Mouse (Mus musculus) mesoderm, embryonic 11.5 days (tissue): ENCODE results near the gene Ttc12.

Source experiments
- DNase-seq: peaks from one replicate; pipeline ENCODE4 v3.0.0-alpha.2; 2012; ENCODE audit warnings: low read depth, low spot score

Ttc12 gene

GRCm38 (mm10) chr9:49485892-49486311, at the start of gene Ttc12:
Ttc12 (minus strand) TSS chr9:49486225.
- peak; percentile 81 for DNase-seq

GRCm38 (mm10) chr9:49534958-49535357, 48.9 kb upstream of the Ttc12 start:
- DNase-seq, result no peak

- no peak for DNase-seq
Measured at GRCm38 (mm10) chr9:49533912-49534491, 48.0 kb upstream of the Ttc12 start.

- DNase-seq, result no peak
Measured at GRCm38 (mm10) chr9:49533455-49533854, 47.4 kb upstream of the Ttc12 start.

GRCm38 (mm10) chr9:49531833-49532232, 45.8 kb upstream of the Ttc12 start:
- no peak for DNase-seq

GRCm38 (mm10) chr9:49531257-49531656, 45.2 kb upstream of the Ttc12 start:
- no peak for DNase-seq

GRCm38 (mm10) chr9:49530739-49531138, 44.7 kb upstream of the Ttc12 start:
- no peak for DNase-seq

- DNase-seq, result no peak
Measured at GRCm38 (mm10) chr9:49529366-49529959, 43.4 kb upstream of the Ttc12 start.

GRCm38 (mm10) chr9:49528943-49529342, 42.9 kb upstream of the Ttc12 start:
- peak; percentile 71 for DNase-seq

- DNase-seq, result no peak
Measured at GRCm38 (mm10) chr9:49528026-49528425, 42.0 kb upstream of the Ttc12 start.

GRCm38 (mm10) chr9:49527340-49527739, 41.3 kb upstream of the Ttc12 start:
- no peak for DNase-seq

GRCm38 (mm10) chr9:49524721-49525120, 38.7 kb upstream of the Ttc12 start:
- no peak for DNase-seq

- DNase-seq, result no peak
Measured at GRCm38 (mm10) chr9:49523881-49524280, 37.9 kb upstream of the Ttc12 start.

GRCm38 (mm10) chr9:49514306-49514705, 28.3 kb upstream of the Ttc12 start:
- DNase-seq, result no peak

GRCm38 (mm10) chr9:49510666-49511065, 24.6 kb upstream of the Ttc12 start:
- no peak for DNase-seq

- no peak for DNase-seq
Measured at GRCm38 (mm10) chr9:49509628-49510027, 23.6 kb upstream of the Ttc12 start.

- DNase-seq, result no peak
Measured at GRCm38 (mm10) chr9:49509094-49509493, 23.1 kb upstream of the Ttc12 start.

GRCm38 (mm10) chr9:49507829-49508585, 22.0 kb upstream of the Ttc12 start:
- DNase-seq, result no peak

GRCm38 (mm10) chr9:49504658-49505057, 18.6 kb upstream of the Ttc12 start:
- DNase-seq, result no peak

GRCm38 (mm10) chr9:49502245-49502644, 16.2 kb upstream of the Ttc12 start:
- DNase-seq, result no peak

- DNase-seq, result no peak
Measured at GRCm38 (mm10) chr9:49499878-49500277, 13.9 kb upstream of the Ttc12 start.

GRCm38 (mm10) chr9:49493979-49494649, 8.1 kb upstream of the Ttc12 start:
- peak; percentile 87 for DNase-seq
